Mouse (Mus musculus) heart, embryonic 11.5 days (tissue): ENCODE data around the gene Trim7. TPM values are rescaled to one million over a fixed set of nuclear protein-coding genes. Genes with fewer than 3 reads are reported as not detected.

ENCODE experiments used
- ATAC-seq: fragments of 200-750 bp; cut with Nextera tagmentation; replicated peaks from 2 replicates; pipeline ENCODE4 v1.8.0; 2017; ENCODE audit warnings: moderate library complexity; ENCODE audit not compliant: insufficient number of reproducible peaks, low FRiP score, low TSS enrichment
- H3K27ac ChIP-seq: fragments of 300-500 bp; sonication (generic); 2 replicates; pipeline ENCODE4 v1.5.1; 2014; ENCODE audit warnings: mild to moderate bottlenecking, low read depth, low read length
- H3K27me3 ChIP-seq: fragments of 300-500 bp; sonication (generic); 2 replicates; pipeline ENCODE4 v1.6.1; 2014; ENCODE audit warnings: mild to moderate bottlenecking, low read length, mixed read lengths; ENCODE audit not compliant: control insufficient read depth, insufficient read depth
- H3K36me3 ChIP-seq: fragments of 300-500 bp; sonication (generic); 2 replicates; pipeline ENCODE4 v1.6.1; 2014; ENCODE audit warnings: mild to moderate bottlenecking, low read length, moderate library complexity, mixed read lengths; ENCODE audit not compliant: control insufficient read depth, insufficient read depth
- H3K4me1 ChIP-seq: fragments of 300-500 bp; sonication (generic); 2 replicates; pipeline ENCODE4 v1.6.1; 2014; ENCODE audit warnings: low read length; ENCODE audit not compliant: control insufficient read depth, insufficient read depth
- H3K4me2 ChIP-seq: fragments of 300-500 bp; sonication (generic); 2 replicates; pipeline ENCODE4 v1.6.1; 2014; ENCODE audit warnings: mild to moderate bottlenecking, moderate library complexity
- H3K4me3 ChIP-seq: fragments of 300-500 bp; sonication (generic); 2 replicates; pipeline ENCODE4 v1.5.1; 2014; ENCODE audit warnings: low read depth, low read length
- H3K9ac ChIP-seq: fragments of 300-500 bp; sonication (generic); 2 replicates; pipeline ENCODE4 v1.6.1; 2014; ENCODE audit warnings: mild to moderate bottlenecking, low read depth, low read length, moderate library complexity
- H3K9me3 ChIP-seq: fragments of 300-500 bp; sonication (generic); replicated peaks from 2 replicates; pipeline ENCODE4 v1.6.1; 2016; ENCODE audit warnings: low read length; ENCODE audit not compliant: control insufficient read depth
- WGBS: fragments of 180-500 bp; shearing (Covaris S2); extraction: QIAGEN DNeasy Blood & Tissue Kit; methylation state at CpG from one replicate; pipeline ENCODE4 v1.1.7; 2014; ENCODE audit not compliant: insufficient replicate concordance; 5-methylcytosine and 5-hydroxymethylcytosine counted together
- polyA plus RNA-seq: library from polyadenylated mRNA; unstranded; fragments of >200 nt; fragmentation: Nextera tagmentation; extraction: Ambion mirVana; gene quantifications from 2 replicates; pipeline ENCODE4 v1.2.1, GENCODE M21; 2014

The Trim7 gene
- polyA plus RNA-seq, 1 experiment from 2014 or later = 0.43 TPM

GRCm38 (mm10) chr11:48798984-48799920 lies 26.7 kb upstream of the Trim7 start:
- Histone ChIP-seq H3K9me3 (no peaks in the 10 kb centered on the region), H3K4me3 (peak overlapping the region; percentile 72), H3K9ac (peak overlapping the region; percentile 92), H3K27me3 (no peaks in the 10 kb centered on the region), H3K27ac (peak overlapping the region; percentile 98), H3K4me2 (peak overlapping the region; percentile 88), H3K36me3 (peaks cover 24% of the 10 kb centered on the region), H3K4me1 (peaks cover 21% of the 10 kb centered on the region)
- WGBS = 8% methylated on average over 18 of the region's 18 CpGs
- ATAC-seq = no peak

- Histone ChIP-seq H3K27me3 (no peaks in the 10 kb centered on the region), H3K9ac (peak within 1 kb of the TSS; percentile 92), H3K4me1 (peaks cover 21% of the 10 kb centered on the region), H3K4me3 (peak within 1 kb of the TSS; percentile 72), H3K27ac (peak within 1 kb of the TSS; percentile 98), H3K36me3 (peaks cover 33% of the 10 kb centered on the region), H3K9me3 (no peaks in the 10 kb centered on the region), H3K4me2 (peak within 1 kb of the TSS; percentile 88)
- peak; percentile 81 for ATAC-seq
- 0% methylated on average over 47 of the region's 47 CpGs for WGBS
Measured at GRCm38 (mm10) chr11:48799921-48800701, 25.8 kb upstream of the Trim7 start, which contains the start of gene Rack1. Rack1 (plus strand) TSS chr11:48800332.

- Histone ChIP-seq H3K9me3 (no peaks in the 10 kb centered on the region), H3K27ac (no peak overlapping the region), H3K4me3 (peak overlapping the region; percentile 72), H3K9ac (peak overlapping the region; percentile 92), H3K27me3 (no peaks in the 10 kb centered on the region), H3K4me2 (peak overlapping the region; percentile 88), H3K4me1 (peaks cover 21% of the 10 kb centered on the region), H3K36me3 (peaks cover 49% of the 10 kb centered on the region)
- WGBS = 69% methylated on average over 17 of the region's 17 CpGs
- ATAC-seq = no peak
Measured at GRCm38 (mm10) chr11:48801831-48802772, 23.8 kb upstream of the Trim7 start.

GRCm38 (mm10) chr11:48803988-48804387 lies 22.0 kb upstream of the Trim7 start:
- Histone ChIP-seq H3K27ac (no peak overlapping the region), H3K4me1 (peaks cover 12% of the 10 kb centered on the region), H3K27me3 (no peaks in the 10 kb centered on the region), H3K4me2 (no peak overlapping the region), H3K9ac (no peak overlapping the region), H3K4me3 (no peak overlapping the region), H3K36me3 (peaks cover 62% of the 10 kb centered on the region), H3K9me3 (no peaks in the 10 kb centered on the region)
- no peak for ATAC-seq
- 97% methylated on average over 2 of the region's 2 CpGs for WGBS

GRCm38 (mm10) chr11:48804922-48805321 lies 21.0 kb upstream of the Trim7 start:
- ATAC-seq = no peak
- H3K36me3 ChIP-seq = peaks cover 65% of the 10 kb centered on the region
- no peak overlapping the region for H3K4me2 ChIP-seq
- peaks cover 11% of the 10 kb centered on the region for H3K4me1 ChIP-seq
- no peaks in the 10 kb centered on the region for H3K27me3 ChIP-seq
- H3K4me3 ChIP-seq = no peak overlapping the region
- 85% methylated on average over 2 of the region's 2 CpGs for WGBS
- no peaks in the 10 kb centered on the region for H3K9me3 ChIP-seq
- H3K27ac ChIP-seq = no peak overlapping the region
- H3K9ac ChIP-seq = no peak overlapping the region

GRCm38 (mm10) chr11:48806856-48807562 lies 18.9 kb upstream of the Trim7 start:
- Histone ChIP-seq H3K9ac (no peak overlapping the region), H3K27ac (no peak overlapping the region), H3K36me3 (peaks cover 66% of the 10 kb centered on the region)

GRCm38 (mm10) chr11:48807563-48808303 lies 18.2 kb upstream of the Trim7 start:
- Histone ChIP-seq H3K4me2 (no peak overlapping the region), H3K4me3 (no peak overlapping the region), H3K27me3 (no peaks in the 10 kb centered on the region), H3K9me3 (no peaks in the 10 kb centered on the region), H3K4me1 (no peaks in the 10 kb centered on the region), H3K27ac (no peak overlapping the region), H3K9ac (no peak overlapping the region), H3K36me3 (peaks cover 63% of the 10 kb centered on the region)
- ATAC-seq = peak; percentile 35; the same call in 1 of the 2 replicates
- WGBS = 59% methylated on average over 14 of the region's 14 CpGs

More at GRCm38 (mm10) chr11:48806856-48807562, 18.9 kb upstream of the Trim7 start:
- Histone ChIP-seq H3K27me3 (no peaks in the 10 kb centered on the region), H3K4me3 (no peak overlapping the region), H3K4me2 (no peak overlapping the region), H3K4me1 (peaks cover 4% of the 10 kb centered on the region), H3K9me3 (no peaks in the 10 kb centered on the region)
- ATAC-seq = peak; percentile 52; the same call in 1 of the 2 replicates
- WGBS = 53% methylated on average over 21 of the region's 21 CpGs
